Mouse (Mus musculus) heart, postnatal 0 days (tissue): ENCODE results near the gene Nod2.

Experiments
- CTCF ChIP-seq: IDR thresholded peaks from 2 replicates; pipeline ENCODE4 v1.5.1; 2016; ENCODE audit warnings: antibody characterized with exemption, control low read depth, low read depth
- EP300 ChIP-seq: IDR thresholded peaks from 2 replicates; pipeline ENCODE4 v1.6.1; 2016; ENCODE audit warnings: antibody characterized with exemption, low read depth

DNA sequence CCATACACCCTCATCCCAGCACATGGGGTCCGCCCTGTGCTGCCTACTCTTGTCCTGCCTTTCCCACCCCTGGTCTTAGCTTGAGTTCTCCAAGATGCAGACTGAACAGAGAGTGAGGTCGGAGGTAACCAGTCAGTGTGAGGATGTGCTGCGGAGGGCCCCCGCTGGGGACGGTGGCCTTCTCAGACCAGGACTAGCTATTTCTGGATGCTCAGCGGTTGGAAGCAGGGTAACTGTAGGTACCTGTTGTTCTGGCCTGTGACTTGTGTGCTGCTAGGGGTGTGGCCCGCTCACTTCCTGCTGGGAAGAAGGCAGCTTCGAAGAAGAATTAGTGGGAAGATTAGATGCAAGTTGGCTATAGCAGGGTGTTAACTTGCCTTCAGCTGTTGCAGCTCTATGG, 38.1 kb upstream of the Nod2 start:
- TF ChIP-seq CTCF (no peak), EP300 (no peak)
